Mouse (Mus musculus): ENCODE measurements around the gene Orai2.
"Not testable (repeated sequence)": the region's sequence is repeated elsewhere in the genome, so short reads cannot be mapped to it uniquely, and the experiment has no call there.

Gene Orai2

DNA sequence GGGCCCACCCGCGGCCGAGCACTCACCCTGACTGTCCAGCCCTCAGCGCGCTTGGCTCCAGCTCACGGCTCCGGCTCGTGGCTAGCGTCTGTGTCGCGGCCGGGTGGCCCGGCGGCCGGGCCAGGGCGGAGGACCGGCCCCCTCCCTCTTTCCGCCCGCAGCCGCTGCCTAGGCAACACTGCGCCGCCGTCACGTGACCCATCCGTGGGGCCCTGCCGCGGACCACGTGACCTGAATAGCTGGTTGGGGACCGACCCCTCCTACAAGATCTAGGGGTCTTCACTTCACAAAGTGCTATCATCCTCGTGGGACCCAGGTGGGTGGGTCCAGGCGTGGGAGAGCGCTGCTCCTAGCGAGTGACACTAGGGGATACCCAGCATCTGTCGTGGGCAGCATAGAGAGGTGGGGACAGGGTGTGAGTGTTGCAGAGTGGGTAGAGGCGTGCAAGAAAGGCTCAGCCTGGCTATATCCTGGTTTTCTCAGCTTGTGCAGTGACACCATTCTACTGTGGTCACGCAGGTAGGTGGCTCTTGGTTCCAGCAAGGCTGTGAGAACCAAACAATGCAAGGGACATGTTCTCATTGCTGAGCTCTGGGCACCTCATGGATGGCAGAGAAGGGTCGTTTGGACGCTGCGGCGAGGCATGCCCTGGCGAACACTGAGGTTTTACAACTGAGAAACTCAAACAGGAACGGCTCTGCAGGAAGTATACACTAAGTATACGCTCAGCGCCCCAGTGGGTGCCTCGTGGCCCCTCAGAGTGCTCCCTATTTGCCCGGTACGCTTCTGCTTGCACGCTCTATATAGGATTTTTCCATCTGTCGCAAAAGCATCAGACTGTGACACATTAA is at the start of gene Orai2:
Gene Orai2, minus strand, starts transcription at position 202 of the 851 bp plus-strand sequence.
- DNase-seq: peak; percentile 85 to 91

DNA sequence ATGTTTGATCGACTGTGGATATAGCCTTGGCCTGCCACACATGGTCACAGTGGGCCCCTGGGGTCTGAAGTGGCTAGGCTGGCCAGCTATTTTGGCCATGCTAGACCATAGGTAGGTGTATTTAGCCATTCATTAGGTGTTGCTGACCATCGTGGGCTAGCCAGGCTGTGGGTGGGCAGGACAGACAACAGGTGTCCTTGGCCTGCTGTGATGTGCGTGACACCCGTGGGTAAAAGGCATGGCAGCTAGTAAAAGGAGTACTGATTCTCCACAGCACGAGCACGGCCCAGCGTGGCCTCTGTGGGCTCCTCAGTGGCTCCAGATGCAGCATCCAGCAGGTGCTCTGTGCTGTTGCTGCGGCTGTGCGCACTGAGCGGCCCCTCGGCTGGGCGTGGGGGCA is 48.1 kb upstream of the Orai2 start:
- no peak for DNase-seq

DNA sequence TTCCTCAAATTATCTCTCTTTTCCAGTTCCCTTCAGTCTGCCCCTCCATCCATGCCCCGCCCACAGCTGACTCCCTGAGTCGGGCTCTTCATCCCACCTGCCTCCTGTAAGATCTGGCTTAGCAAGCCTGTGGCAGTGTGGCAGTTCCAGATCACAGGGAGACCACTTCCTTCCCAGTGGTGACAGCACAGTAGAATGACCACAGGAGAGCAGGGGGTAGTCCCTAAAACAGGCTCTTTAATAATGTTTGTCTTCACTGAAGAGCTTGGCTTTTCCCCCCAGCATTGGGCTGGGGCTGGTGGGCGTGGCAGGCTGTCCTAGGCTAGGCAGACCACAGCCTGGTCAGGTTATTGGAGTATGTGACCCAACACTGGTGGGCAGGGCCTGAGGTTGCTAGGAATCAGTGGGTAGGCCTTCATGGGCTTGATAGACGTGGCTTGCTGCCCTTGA is 47.4 kb upstream of the Orai2 start:
- DNase-seq: no peak

DNA sequence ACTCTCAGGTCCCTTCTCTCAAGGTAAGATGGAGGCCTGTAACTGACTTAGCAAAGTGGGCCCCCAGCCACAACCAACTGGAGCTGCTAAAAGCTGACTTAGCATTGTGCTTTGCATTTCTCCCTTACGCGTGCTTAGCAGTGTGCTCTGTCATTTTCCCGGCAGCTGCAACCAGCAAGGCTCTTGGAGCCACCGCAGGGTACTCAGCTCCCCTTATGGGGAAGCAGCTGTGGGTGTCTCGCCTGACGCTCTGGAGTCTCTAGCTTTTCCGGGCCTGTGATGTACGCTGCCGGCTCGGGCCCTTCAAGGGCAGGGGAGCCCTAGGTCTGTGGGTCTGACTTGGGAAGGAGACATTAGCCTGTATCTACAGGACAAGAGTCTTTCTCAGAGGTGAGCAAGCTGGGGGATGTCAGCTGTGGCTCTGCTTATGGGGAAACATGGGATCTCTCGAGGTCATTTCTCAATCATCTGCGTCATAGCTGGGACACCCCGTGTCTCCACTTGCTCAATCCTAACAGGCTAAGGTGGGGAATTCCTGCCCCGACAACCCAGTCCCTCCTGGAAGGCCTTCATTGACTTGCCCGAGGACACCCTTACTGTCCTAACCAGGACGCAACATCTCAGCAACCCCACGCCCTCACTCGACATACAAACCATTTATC is 46.6 kb upstream of the Orai2 start:
- DNase-seq: no peak

DNA sequence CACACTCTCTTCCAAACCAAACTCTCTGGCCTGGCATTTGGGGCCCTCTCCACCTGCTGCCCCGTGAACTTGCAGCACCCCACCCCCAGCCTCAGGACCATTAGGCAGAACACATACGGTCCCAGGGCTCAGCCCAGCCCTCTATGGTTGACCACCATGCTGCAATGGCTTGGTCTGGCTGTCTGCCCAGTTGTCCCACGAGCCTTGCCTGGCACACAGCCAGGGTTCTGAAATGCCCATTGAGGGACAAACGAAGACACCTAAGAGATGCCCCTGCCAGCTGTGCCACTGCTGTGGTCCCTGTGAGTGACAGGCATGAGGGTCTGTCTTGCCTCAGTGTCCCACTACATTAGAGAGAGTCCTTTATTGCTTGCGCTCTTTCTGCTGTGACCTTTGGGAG is 45.4 kb upstream of the Orai2 start:
- DNase-seq: no peak

DNA sequence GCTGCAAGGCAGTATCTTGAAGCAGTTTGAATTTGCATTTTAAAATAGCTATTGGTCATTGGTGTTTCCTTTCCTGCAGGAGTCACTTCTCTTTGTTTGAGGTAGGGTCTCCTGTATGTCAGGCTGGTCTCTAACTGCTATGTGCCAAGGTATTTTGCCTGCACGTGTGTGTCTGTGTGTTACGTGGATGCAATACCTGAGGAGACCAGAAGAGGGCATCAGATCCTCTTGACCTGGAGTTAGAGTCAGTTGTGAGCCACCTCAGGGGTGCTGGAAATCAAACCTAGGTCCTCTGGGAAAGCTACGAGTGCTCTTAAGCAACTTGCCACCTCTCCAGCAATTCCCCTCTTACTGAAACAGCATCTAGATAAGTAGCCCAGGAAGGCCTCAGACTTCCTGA is 44.7 kb upstream of the Orai2 start:
- no peak for DNase-seq

DNA sequence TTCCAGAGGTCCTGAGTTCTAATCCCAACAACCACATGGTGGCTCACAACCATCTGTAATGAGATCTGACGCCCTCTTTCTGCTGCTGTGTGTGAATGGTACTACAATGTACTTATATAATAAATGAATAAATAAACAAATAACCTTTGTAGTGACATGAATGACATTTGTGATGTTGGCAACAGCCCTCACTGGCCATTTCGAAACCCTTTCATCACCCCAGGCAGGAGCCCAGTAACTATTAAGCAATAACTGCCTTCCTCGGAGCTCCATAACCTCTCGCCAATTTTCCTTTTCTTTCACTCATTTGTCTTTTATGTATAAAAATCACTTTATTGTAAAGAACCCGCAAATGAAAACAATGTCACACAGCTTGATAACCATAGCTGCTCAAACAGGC is 43.2 kb upstream of the Orai2 start:
- no peak for DNase-seq

DNA sequence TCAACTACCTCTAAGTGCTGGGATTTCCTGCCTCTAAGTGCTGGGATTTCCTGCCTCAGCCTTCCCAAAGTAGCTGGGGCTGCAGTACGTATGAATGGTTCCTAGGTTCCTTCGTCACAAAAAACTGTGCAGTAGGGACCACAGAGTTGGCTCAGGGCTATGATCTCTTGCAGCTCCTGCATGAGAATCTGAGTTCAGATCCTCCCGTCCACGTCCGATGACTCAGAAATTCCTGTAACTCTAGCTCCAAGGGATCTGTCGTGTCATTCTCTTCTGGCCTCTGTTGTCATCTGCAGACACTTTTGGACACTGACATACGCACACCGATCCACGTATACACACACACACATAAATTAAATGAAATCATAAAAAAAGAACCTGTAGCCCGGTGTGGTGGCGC is 42.2 kb upstream of the Orai2 start:
- DNase-seq: no peak

DNA sequence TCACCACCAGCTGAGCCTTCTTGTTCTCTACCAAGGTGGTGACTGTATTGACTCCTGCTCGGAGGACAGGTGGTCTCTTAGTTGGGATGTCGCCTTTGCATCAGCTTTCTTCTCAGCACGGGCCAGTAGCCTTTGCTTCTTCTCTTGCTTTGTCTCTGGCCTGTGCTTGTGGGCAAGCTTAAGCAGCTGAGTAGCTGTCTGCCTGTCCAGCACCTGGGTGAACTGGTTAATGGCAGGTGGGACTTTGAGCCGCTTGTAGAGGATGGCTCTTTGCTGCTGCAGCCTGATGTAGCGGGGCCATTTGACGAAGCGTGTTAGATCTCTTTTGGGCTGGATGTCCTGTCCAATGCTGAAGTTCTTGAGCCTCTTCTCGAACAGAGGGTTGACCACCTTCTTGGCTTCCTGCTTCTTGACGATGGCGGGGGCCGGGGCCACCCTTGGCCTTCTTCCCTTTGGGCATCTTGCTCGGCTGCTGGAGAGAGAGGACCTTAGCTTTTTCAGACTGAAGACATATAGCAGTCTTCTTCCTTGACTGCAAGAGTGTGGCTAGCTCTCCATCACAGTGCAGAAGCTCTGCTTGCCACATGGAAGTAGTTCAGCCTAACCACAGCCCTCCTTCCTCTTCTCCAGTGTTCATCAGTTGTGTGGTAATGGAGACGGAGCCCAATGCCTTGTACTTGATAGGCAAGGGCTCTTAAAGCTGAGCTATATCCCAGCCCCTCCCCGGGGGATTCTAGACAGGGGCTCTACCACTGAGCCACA is 41.0 kb upstream of the Orai2 start:
- not testable (repeated sequence) for DNase-seq

DNA sequence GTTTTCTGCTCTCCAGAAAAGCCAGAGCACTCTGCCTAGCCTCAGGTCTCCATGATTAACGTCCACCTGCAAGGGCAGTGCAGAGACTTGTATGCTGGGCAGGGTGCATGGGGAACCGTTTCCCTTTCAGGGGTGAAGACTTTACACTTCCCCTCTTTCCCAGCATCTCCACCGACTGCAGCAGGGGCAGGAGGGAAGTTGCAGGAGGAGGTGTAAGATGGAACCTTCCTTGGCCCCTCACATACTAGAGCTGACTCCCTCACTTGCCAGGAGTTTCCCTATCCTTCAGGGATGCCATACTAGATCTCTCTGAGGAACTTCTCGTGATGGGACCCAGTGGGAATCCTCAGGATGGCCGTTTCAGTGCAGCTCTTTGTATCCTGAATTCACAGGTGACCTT is 40.0 kb upstream of the Orai2 start:
- DNase-seq: no peak

DNA sequence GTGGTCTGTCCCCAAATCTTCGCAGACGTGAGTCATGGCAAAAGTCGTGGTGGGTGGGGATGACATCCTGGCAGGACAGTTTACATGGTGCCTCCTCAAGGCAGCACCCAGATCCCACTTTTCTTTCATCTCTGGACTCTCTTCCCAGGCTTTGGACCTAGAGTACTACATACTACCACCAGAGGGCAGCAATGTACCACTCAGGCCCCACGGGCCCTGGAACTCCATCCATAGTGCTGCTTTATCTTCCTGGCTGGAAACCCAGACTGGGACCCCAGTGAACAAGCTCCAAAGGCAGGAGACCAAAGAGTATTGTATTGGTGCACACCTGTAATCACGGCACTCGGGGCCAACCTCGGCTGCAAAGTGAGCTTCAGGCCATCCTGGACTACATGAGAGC is 31.3 kb upstream of the Orai2 start:
- DNase-seq: peak; percentile 16 to 65

DNA sequence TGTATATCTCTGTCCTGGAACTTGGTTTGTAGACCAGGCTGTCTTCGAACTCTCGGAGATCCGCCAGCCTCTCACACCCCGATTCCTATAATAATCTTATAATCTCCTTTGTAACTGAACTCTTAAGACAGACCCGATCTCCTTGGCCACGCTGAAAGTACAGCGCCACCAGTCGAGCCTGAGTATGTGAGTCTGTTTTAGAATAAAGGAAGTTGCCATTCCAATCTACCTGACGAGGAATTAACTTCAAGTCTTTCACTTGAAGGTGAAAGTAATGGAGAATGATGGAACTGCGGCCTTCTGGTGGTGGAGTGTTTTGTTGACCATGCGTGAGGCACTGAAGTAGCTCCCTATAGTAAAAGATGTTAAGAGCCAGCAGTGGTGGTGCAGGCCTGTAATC is 29.0 kb upstream of the Orai2 start:
- peak in 1 of 2 experiments; percentile 27 for DNase-seq

DNA sequence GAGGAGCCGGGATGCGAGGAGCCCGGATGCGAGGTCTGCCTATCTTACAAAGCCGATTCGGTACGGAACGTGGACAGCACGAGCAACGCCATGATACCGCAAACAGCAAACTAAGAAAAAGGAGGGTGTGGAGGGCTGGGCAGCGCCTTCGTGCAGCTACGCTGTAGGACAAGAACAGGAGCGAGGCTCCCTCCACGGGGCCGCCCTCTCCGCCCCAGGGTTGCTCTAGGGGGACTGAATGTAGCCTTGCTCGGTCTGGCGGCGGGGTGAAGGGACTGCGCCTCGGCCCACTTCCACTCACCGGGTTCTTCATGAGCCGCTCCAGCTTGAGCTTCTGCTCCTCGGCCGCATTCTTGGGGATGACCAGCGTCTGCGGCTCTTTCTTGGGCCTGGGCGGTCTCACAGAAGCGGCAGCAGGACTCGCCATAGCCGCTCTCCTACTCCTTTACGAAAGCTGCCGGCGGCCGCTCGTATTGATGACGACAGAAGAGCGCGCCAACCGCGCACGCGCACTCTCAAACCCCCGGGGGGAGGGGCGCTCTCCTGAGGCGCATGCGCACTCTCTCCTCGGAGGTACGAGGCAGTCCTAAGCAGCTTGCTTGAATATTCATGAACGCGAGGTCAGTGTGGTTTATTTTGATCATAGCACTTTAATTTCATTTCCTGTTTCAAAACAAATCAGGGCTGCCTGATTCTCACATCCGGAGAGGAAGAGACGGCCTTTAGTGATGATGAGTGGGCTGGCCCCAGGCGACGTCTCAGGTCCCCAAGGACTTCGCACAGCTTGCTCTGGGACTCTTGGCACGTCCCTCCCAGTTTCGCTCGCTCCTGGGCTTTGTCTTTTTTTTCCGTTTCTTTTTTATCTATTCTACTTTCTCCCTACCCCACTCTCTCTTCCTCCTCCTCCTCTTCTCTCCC is 28.2 kb upstream of the Orai2 start, which contains the start of gene Prkrip1:
Gene Prkrip1, minus strand, starts transcription at position 490 of the 918 bp plus-strand sequence.
- DNase-seq: peak; percentile 90 to 95

DNA sequence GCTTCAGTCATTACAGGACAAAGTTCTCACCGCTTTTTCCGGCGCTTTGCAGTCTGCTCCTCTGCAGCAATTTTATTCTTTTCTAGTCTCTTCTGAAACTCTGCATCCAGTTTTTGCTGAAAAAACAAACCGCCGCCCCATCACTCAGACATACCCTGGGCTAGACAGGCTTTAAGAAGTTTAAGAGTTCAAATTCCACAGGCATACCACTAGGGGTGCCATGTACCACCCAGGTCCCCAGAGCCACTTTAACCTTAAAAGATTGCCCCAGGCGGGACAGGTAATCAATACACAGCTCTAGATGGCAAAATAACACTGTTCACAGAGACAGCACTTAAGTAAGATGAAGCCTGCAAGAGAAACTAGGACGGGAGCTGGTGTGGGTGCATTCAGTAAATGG is 21.4 kb upstream of the Orai2 start:
- no peak for DNase-seq

DNA sequence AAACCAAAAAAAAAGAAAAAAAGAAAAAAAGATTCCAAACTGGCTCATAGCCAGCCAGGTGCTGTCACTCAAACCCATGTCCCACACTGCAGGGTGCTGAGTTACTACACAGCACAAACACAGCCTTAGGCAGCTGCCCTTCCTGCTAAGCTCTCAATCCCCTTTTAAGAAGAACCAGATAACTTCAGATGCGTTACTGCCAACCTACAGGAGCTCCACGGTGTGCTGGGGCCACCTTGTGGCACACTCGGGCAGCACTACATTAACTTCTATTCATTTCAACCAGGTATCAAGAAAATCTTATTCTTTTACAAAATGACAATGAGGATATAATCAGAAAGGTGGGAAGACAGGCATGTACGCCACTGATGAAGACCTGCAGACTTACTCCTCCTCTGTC is 16.2 kb upstream of the Orai2 start:
- DNase-seq: peak; percentile 53 to 74

DNA sequence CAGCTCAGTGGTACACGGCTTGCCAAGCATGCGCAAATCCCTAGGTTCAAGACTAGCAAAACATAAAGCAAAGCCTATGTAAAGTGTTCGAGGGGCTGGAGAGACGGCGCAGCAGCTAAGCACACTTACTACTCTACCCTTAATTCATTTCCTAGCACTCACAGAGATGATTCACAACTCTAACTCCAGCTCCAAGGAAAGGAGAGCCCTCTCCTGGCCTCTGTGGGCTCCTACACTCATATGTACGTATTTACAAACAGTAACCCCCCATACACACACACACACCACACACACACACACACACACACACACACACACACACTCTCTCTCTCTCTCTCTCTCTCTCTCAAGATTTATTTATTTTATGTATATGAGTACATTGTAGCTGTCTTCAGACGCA is 13.3 kb upstream of the Orai2 start:
- DNase-seq: no peak

DNA sequence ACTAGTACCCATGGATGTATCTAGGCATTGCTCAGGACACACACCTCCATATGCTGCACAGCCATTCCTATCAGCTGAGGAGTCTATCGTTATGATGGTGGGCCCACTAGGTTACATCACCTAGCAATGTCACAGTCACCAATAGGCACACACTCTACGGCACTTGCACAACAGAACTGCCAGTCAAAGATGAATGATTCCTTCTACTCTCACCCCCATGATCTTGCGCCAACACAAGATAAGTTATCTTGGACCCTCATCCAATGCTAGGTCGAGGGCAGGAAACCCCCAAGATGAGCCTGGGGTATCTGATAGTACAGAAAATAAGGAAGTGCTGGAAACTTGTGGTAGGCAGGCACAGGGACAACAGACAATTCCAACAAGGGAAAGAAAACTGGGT is 12.3 kb upstream of the Orai2 start:
- DNase-seq: no peak

DNA sequence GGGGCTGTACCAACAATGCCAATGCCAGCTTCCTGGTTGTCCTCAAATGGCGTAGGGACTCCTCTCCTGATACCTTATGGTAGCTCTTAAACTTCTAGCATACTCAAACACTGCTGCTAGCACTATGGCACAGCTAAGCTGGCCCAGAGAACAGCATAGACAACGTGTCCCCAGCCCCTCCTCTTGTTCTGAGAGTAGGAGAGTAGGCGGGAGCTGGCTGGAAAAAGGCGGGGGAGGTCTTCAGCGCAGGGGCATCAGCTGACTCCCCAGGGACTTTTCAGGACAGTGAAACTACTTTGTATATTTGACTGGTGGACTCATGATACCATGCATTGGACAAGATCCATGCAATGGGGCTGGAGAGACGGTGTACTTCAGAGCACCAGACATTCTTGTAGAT is 11.5 kb upstream of the Orai2 start:
- DNase-seq: no peak

DNA sequence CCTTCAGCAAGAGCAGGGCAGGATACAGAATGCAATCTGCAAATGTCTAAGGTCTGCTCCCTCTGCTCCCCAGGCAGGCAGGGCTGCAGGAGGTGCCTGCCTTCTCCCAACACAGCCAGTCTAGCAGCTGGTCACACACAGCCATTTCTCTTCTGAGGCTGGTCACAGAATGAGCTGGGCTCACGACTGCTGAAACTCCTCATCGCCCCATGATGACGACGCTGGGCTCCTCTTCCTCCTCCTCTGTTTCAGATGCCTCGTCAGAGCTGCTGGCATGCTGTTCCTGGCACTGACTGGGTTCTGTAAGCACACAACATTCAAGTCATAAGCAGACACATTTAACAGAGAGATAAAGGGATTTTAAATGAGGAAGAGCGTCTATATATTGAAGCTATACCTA is 10.7 kb upstream of the Orai2 start:
- DNase-seq: no peak

DNA sequence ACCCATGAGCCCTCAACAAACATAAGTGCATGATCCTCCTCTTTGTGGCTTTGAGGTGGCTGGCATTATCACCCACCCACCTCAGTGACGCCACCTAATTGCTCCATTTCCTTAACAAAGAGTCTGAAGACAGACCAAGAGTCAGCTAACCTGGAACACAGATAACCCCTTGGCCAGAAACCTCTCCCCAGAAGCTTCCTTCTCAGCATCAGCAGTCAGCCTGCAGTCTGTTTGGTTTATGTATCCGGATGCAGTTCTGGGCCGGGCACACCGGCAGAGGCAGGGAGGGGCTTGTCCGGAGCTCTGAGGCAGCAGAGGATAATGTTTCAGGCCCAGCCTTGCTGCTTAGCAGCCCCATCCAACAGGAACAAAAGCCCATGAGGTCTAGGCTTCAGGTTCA is 9.1 kb upstream of the Orai2 start:
- no peak for DNase-seq

DNA sequence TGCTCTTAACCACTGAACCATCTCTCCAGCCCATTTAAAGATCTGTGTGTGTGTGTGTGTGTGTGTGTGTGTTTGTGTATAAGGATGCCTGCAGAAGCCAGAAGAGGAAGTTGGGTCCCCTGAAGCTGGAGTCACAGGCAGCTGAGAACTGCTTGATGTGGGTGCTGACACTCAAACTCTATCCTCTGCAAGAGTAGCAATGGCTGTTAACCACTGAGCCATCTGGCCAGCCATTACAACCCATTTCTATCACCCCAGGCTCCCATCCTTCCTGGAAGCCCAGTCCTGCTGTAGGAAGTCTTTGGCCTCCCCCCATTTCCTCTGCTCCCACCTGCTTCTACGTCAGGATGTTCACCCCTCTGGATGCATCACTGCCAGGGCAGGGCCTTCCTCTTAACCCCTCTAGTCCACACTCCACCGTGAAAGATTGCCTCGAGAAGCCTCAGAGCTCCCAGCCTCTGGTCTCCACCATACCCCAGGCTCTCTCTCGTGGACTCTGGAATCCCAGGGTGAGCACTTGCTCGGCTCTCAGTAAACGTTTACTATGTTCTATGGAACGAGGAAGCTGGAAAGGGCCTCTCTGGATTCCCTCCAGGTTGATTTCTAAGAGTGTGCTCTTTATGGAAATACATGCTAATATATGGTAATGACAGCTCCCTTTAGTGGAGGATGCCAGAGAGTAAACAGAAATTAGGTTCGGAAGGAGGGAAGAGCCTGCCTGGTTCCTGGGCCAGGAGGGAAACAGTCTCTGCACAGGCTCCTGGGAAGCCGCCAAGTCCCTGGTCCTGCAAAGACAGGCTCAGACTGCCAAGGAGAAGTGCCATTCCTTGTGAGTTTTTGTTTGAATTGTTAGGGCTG is 3.3 kb upstream of the Orai2 start:
- DNase-seq: no peak
